Mouse (Mus musculus): ENCODE results near the gene Cyp2d34. TPM values are rescaled to one million over a fixed set of nuclear protein-coding genes. Genes with fewer than 3 reads are reported as not detected.

Cyp2d34 gene
- polyA plus RNA-seq (2017; shearing (Covaris generic)) = not detected

GRCm38 (mm10) chr15:82620531-82621202 lies at the start of gene Cyp2d34:
Gene Cyp2d34 (minus strand): TSS chr15:82620946.
- ATAC-seq = no peak

- ATAC-seq = no peak
Observed at GRCm38 (mm10) chr15:82656346-82656745, 35.6 kb upstream of the Cyp2d34 start.

GRCm38 (mm10) chr15:82644371-82644770 lies 23.6 kb upstream of the Cyp2d34 start:
- ATAC-seq = no peak

- no peak for ATAC-seq
Observed at GRCm38 (mm10) chr15:82643771-82644170, 23.0 kb upstream of the Cyp2d34 start.

GRCm38 (mm10) chr15:82642771-82643170 lies 22.0 kb upstream of the Cyp2d34 start:
- ATAC-seq = no peak

GRCm38 (mm10) chr15:82641921-82642320 lies 21.2 kb upstream of the Cyp2d34 start:
- no peak for ATAC-seq

GRCm38 (mm10) chr15:82641390-82641789 lies 20.6 kb upstream of the Cyp2d34 start:
- no peak for ATAC-seq

- ATAC-seq = no peak
Observed at GRCm38 (mm10) chr15:82640201-82640600, 19.5 kb upstream of the Cyp2d34 start.

- no peak for ATAC-seq
Observed at GRCm38 (mm10) chr15:82637130-82638075, 16.7 kb upstream of the Cyp2d34 start.

GRCm38 (mm10) chr15:82634976-82635375 lies 14.2 kb upstream of the Cyp2d34 start:
- no peak for ATAC-seq

GRCm38 (mm10) chr15:82621993-82622392 lies 1.2 kb upstream of the Cyp2d34 start:
- no peak for ATAC-seq

- no peak for ATAC-seq
Observed at GRCm38 (mm10) chr15:82618362-82619020, 2.3 kb downstream of the Cyp2d34 start.

GRCm38 (mm10) chr15:82582621-82583020 lies 38.1 kb downstream of the Cyp2d34 start:
- ATAC-seq = no peak

GRCm38 (mm10) chr15:82579071-82579470 lies 41.7 kb downstream of the Cyp2d34 start:
- no peak for ATAC-seq

GRCm38 (mm10) chr15:82572856-82573255 lies 47.9 kb downstream of the Cyp2d34 start:
- ATAC-seq = no peak

Other genes with a start within 250 kb of the Cyp2d34 start
- gene Cyp2d22, start 240.7 kb downstream of the Cyp2d34 start, polyA plus RNA-seq (2017; shearing (Covaris generic)) = 1 to 10 TPM in 2 of 3 experiments, not detected in 1; 2.6 to 3.5 TPM
- not detected for gene Cyp2d11, start 226.9 kb downstream of the Cyp2d34 start, polyA plus RNA-seq (2017; shearing (Covaris generic))
- gene Cyp2d10, start 213.8 kb downstream of the Cyp2d34 start, polyA plus RNA-seq (2017; shearing (Covaris generic)) = not detected
- not detected for gene Cyp2d9, start 187.5 kb downstream of the Cyp2d34 start, polyA plus RNA-seq (2017; shearing (Covaris generic))
- not detected for gene Cyp2d12, start 65.9 kb downstream of the Cyp2d34 start, polyA plus RNA-seq (2017; shearing (Covaris generic))
- not detected for gene Cyp2d40, start 143.2 kb upstream of the Cyp2d34 start, polyA plus RNA-seq (2017; shearing (Covaris generic))
- gene Cyp2d26, start 173.3 kb upstream of the Cyp2d34 start, polyA plus RNA-seq (2017; shearing (Covaris generic)) = under 1 TPM in 1 of 3 experiments, not detected in 2; 0.44 TPM

All from inflammation-experienced regulatory T-cells, adult 6 months (primary cell).